Mouse (Mus musculus): Measurements from ENCODE around the gene Adap2. TPM values are rescaled to one million over a fixed set of nuclear protein-coding genes. Genes with fewer than 3 reads are reported as not detected.
"Not testable (repeated sequence)": the region's sequence is repeated elsewhere in the genome, so short reads cannot be mapped to it uniquely, and the experiment has no call there.

The Adap2 gene
- total RNA-seq (2021), result 1 to 10 TPM; 6.0 to 6.5 TPM

DNA sequence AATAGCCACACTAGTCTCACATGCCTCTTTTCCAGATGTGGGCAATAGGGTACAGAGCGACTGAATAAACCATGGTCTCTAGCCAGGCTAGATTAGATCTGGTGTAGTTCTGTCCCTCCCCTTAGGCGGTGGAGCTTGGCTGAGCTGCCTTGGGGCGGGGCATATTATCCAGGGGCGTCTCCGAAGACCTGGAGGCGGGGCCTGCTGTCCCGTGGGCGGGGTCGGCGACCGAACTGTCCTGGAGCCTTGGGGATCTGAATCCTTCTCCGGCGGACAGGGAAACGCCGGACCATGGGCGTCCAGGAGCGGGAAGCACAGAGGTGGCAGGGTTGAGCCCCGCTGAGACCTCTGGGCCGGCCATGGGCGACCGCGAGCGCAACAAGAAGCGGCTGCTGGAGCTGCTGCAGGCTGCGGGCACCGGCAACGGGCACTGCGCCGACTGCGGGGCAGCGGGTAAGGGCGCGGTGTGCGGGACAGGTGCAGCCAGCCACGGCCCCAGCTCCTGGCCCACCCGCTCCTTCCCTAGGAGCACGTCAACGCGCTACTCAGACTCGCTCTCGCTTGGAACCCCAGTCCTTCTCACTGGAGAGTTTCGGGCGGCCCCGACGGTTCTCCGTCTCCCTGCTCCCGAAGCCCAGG, at the start of gene Adap2:
Adap2 (plus strand) TSS at position 249 of the 639 bp plus-strand sequence.
- DNase-seq, result peak; percentile 71

DNA sequence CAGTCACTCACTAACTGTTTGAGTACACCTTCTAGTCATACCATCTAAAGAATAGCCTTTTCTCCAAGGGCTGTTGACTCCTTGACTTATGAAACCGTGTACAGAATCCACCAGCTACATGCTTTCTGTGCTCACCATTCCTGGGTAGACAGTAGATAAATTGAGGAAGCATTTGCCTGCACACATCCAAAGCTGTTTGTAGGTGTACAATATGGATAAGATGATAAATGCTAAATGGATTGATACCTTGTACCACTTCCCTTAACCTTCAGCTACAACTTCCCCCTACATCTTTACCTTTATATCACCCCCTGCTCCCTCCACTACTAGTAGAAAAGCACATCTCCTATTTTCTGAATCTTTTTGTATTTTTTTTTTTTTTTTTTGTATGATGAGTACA, 49.5 kb upstream of the Adap2 start:
- no peak for DNase-seq

DNA sequence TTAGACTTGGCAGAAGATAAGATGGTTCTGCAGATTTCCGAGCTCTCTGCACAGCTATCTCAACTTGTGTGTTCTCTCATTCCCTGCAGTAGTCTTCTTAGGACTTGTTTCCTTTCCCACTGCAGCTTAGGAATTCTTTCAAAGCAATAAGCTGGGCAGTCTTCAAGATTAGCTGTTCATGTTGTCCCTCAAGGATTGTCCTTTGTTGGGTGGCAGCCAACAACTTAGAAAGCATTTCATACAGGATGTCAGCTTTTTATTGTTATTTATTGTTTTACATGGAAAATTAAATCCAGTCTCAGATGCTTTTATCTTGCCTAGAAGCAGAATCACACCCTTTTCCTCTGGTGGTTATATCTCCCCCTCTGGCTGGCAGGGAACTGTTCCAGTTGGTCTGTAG, 37.5 kb upstream of the Adap2 start:
- DNase-seq, result no peak

DNA sequence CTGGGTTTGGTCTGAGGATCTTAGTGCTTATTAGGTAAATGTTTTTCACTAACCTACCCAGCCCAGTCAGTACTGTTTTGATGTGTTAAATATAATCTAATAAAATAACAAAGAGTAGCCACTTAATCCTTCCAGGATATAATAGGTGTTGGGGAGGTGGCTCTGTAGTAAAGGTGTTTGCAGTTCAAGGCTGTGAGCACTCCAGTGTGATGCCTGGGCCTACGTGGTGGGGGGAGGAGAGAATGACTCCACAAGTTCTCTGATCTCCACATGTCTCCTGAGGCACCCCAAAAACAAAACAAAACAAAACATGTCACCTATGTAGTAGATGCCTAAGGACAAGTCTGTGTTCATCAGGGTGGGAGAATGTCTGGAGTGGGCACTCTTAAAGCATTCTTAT, 21.9 kb upstream of the Adap2 start:
- no peak for DNase-seq

DNA sequence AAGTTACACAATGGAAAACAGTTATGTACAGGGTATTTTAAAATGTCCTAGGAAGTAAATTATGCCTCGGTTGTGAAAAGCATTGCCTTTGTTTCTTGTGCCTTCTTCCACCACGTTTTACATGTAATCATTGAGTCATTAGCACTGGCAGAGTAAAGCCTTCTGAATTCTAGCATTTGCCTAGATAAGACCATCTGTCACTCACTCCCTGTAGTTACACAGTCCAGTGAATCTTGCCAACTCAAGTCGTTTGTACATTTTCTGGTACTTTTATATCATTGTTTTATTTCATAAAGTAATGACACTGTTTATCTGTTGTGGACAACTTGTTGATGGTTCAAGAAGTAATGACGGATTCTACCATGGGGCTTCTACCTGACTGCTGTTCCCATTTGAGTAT, 19.2 kb upstream of the Adap2 start:
- DNase-seq, result no peak

DNA sequence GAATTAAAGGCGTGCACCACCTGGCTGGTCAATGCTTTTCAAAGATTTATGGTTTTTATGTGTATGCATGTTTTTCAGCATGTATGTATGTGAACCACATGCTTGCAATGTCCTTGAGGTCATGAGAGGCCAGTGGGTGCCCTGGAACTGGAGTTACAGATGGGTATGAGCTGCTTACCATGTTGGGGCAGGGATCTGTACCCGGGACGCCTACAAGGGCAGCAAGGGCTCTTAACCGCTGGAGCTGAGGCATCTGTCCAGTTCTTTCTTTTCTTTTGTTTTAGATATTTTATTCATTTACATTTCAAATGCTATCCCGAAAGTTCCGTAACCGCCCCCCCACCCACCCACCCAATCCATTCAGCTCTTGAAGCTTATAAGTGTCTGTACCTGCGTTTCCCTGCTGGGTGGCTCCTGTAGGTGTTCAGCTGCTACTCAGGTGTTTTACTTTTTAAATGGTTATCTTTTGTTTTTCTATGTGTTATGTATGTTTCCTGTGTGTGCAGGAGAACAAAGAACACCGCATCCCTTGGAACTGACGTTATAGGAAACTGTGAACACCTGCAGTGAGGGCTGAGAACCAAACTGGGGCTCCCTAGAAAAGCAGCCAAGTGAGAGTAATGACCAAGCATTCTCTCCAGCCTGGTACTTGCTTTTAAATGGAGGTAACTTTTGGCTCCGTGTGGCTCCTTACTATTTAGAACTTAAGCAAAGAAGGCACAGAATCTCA, 17.8 kb upstream of the Adap2 start:
- no peak for DNase-seq

DNA sequence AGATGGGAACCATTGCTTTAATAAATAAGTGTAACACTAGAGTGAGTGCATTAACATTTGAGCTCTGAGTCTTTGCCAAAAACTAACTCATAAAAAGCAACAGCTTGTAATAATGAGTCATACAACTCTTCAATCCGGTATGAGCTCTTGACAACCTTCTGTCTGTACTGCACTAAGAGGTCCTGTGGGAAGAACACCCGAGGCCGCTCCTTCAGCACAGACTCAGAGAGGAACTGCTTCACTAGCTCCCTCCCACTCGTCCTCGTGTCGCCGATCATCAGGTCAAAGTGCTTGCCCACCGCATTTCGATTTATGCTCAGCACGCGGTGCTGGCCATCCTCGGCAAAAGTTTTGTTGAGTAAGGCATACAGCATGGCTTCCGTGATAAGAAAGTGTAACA, 17.1 kb upstream of the Adap2 start:
- DNase-seq, result peak; percentile 36 to 38

DNA sequence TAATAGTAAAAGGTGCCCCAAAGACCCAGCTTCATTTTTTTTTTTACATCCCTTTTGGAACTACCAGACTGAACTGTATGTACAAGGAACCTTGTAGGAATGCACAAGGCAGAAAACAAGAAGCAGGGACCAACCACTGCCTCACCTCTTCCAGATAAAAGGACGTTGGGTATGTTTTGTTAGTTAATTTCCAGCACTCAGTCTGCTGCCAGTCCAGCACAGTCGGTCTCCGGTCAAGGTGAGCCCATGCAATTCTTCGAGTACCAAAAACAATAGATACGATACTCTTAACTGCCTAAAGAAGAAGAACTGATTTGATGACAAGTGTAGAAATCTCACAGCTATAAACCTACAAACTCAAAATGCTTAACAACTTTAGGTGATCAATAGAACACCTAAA, 16.1 kb upstream of the Adap2 start:
- DNase-seq, result no peak

DNA sequence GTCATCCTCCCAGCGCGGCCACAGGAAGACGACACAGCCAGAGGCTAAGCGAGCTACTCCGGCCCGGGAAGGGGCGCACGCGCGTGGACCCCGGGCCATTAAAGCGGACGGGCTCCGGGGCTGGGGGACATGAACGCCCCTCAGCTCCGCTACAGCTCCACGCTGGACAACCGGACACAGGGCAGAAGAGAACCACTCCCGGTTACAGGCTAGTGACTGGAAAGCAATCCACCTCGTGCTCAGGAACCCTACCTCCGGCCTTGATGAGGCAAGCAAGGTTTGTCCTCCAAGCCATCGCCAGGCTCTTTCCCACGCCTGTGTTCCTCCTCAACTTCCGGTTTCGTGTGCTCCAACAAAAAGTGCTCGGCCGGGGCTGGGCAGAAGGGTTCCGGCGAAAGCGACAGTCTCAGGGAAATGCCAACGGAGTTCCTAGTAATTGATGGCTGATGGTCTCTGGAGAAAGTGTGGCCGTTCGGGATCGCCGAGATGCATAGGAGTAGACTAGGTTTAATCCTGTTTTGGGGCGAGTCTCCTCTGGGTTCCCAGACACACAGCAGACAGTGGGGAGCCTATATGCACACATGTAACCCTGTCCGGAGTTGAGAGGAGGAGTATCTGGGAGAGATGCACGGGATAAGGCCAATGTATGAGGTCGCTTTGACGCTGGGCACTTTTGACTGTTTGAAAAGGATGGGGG, 11.9 kb upstream of the Adap2 start, which contains the start of gene Tefm:
Tefm (minus strand) TSS at position 351 of the 697 bp plus-strand sequence.
- peak; percentile 84 to 85 for DNase-seq

DNA sequence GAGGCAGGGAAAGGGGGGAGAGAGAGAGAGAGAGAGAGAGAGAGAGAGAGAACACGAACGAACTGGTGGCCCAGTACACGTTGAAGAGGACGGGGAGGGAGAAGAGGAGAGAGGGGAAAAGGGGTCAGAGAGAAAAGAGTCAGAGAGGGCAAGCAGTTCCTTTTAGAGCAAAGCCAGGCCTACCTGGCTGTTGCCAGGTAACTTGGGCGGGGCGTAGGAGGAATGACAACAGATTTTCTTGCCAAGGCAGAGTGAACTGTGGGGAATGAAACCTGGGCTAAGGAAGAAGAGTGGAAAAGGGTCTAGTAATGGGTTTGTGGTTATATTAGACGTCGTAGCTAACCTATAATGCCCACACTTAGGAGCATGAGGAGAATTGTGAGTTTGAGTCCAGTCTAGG, 11.0 kb upstream of the Adap2 start:
- DNase-seq, result no peak

DNA sequence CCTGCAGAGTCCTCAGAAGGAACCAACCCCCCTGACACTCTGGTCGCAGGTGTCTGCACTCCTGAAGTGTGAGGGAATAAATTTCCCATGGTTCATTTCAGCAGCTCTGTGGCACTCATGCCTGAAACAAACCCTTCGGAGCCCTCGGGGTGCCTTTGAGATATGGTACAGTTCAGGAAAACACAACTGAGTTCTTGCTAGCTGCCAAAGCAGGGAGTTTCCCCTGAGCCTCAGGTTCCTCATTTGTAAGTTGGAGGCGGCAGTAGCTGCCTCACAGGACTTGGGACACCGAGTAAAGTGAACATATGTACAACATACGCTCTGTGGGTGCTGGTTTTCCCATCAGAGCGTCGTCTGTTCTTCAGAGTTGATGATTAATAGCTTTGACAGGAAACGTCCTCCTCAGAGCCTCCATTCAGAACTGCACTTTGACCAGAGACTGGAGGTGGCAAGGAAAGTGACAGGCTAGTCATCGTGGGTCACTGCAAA, 8.1 kb upstream of the Adap2 start:
- DNase-seq, result peak in 1 of 2 experiments; percentile 25

DNA sequence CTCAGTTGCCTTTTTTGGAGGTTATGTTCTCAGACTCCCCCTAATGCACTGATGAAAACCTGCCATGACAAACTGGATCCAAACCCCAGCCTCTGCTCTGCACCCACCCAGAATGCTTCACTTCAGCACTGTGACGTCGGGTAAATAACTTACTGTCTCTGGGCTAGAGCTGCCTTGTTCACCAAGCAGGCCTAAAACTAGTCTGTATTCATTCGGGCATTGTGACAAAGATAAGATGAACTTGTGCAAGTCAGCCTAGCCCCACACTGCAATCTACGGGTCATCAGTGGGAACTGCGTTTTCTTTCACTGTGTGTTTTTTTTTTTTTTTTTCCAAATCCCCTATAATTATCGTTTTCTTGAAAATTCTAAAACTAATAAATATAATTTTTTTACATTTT, 6.2 kb upstream of the Adap2 start:
- DNase-seq, result no peak

DNA sequence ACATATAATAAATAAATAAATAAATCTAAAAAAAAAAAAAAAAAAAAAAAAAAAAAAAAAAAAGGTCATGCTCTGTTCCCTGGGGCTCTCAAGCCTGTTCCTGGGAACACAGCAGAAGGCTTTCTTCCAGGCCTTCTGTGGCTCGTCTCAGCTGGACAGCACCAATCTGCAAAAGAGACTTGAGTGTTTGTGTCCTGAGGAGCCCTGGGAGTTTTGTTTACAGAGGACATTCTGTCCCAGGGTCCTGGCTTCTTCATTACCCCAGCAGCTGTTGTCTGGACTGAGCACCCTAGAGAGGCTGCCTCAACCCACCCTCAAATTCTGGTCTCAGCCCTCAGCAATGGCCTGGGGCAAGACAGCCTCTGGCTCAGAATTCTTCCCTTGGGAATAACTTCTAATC, 5.6 kb upstream of the Adap2 start:
- no peak for DNase-seq

DNA sequence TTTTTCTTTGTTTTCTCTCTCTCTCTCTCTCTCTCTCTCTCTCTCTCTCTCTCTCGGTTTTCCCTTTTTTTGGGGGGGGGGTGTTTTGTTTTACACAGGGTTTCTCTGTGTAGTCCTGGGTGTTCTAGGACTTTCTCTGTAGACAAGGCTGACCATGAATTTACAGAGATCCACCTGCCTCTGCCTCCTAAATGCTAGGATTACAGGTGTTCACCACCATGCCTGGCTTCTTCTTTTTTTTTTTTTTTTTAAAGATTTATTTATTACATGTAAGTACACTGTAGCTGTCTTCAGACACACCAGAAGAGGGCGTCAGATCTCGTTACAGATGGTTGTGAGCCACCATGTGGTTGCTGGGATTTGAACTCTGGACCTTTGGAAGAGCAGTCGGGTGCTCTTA, 4.9 kb upstream of the Adap2 start:
- DNase-seq, result not testable (repeated sequence)

DNA sequence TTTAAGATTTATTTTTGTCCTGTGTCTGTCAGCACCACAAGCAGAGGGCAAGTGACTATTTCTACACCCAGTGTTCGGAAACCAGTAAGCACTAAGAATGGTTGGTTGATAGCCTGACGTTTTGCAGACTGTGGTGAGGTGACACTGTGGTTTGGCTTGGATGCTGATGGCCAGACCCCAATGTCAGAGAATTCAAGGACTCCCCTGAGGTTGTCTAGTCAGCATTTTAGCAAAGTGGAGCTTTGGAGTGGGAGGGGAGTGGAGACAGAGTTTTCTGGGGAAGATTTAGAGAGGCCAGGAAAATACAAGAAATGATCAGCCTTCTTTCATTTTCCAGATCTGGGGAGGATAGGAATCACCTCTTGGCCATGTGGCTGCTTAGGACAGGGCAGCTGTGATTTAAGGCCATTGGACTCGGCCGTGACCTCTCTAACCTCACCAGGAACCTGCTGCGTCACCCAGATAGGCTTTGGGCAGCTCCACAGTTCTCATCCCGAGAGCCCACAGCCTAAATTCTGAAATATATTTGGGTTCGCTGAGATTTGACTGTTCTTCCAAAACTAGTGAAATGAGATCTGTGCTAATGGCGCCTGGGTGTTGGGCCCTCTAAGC, 4.4 kb upstream of the Adap2 start:
- DNase-seq, result no peak

DNA sequence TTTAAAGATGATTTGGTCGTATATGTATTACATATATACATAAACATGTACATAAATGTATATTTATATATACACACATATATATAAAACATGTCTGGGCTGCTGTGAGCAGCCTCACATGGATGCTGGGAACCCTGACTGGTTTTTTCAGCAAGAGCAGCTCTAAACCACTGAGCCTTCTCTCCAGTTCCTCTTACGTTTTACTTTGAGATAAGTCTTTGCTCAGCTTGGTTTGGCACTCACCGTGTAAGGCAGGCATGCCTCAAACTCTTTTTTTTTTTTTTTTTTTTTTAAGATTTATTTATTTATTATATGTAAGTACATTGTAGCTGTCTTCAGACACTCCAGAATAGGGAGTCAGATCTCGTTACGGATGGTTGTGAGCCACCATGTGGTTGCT, 3.3 kb upstream of the Adap2 start:
- no peak for DNase-seq

DNA sequence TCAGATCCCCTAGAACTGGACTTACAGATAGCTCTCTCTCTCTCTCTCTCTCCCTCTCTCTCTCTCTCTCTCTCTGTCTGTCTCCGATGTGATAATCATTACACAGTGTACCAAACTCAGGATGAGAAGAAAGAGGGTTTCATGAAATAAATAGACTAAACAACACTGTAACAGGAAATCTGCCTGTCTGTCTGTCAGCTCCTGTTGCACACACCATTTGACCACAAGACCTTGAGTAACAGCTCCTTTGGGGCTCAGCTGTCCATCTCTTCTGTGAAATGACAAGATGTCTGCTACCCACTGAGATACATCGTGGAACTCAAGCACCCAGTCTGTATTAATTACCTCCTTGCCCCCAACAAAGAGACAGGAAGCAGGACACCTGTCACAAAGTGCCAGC, 2.4 kb upstream of the Adap2 start:
- DNase-seq, result no peak

DNA sequence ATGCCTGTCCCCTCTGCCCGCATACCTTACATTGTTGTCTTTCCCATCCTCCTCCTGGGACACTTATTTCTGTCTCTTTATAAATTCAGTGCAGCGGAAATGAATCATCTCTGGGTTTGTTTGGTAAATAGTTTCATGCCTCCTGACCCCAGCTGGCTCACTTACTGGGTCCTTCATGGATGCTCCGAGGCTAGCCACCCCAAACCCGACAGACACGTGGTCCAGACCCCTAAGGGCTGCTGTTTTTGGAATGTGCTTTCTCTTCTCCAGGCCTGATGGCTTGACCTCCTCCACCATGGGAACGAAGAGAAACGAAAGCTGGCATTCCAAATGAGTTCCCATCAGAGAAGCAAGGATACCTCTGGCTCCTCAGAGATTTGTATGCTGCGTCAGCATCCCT, 1.5 kb upstream of the Adap2 start:
- no peak for DNase-seq

DNA sequence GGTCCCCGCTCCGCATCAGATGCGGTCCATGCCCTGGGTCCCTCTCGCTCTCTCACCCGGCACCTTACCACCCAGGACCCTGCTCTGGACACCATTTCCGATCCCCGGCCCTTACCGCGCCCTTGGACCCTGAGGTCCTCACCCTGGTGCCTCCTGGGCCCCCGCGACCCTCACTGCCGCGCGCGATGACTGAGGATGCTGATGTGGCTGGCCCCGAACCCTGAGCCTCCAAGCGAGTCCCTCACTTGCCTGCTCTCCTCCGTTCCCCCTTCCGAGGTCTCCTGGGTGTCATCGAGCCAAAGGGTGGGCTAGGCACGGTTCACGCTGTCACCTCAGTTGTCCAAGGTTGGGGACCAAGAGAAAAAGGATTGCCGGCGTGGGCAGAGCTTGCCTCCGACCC, 596 bp downstream of the Adap2 start:
- DNase-seq, result no peak

DNA sequence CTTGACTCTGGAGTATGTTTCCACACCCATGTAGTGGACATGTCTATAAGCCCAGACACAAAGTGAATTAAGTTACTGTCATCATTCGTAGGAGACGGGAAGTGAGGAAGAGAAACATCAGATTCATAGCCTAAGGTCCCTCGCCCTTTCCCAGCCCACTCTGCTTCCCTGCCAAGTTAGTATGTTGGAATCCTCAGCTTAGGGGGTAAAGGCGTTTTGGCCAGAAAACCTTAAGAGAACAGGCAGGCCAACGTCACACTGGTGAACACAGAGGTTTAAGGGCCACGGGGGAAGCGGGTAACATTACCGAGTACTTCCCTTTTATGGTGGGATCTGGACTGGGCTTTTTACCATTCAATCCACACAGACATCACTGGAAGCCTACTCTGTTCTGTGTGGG, 1.6 kb downstream of the Adap2 start:
- no peak for DNase-seq

DNA sequence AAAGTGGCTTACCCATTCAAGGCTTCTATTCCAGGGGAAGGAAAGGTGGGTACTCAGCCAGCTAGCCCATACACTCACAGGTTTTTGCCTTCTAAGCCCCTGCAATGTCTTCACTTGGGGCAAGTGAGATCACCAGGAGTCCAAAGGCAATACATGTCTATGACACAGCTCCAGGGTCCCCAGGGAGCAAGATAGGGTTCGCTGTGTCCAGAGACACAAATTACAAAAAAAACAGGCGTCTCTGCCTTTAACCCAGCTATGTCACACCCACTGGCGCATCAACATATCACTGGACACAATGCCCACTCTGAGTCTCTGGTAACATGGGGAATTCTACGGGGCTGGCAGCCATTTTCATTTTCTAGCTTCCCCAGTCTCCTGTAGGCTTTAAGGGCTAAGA, 2.1 kb downstream of the Adap2 start:
- no peak for DNase-seq

DNA sequence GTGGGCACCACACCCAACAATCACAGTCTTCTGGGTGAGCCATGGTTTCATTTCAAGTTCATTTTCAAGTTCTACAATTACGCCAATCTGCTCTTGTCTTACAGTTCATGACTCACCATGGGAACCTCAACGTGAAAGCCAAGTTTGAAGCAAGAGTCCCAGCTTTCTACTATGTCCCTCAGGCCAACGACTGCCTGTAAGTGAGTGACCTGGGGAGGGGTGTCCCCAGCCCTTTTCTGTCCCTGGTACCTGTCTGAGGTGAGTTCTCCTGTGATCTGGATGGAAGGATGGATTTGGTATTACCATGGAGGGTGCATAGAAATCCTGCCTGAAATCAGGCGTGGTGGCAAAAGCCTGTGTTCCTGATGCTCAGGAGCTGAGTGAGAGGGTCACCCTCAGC, 2.9 kb downstream of the Adap2 start:
- no peak for DNase-seq

DNA sequence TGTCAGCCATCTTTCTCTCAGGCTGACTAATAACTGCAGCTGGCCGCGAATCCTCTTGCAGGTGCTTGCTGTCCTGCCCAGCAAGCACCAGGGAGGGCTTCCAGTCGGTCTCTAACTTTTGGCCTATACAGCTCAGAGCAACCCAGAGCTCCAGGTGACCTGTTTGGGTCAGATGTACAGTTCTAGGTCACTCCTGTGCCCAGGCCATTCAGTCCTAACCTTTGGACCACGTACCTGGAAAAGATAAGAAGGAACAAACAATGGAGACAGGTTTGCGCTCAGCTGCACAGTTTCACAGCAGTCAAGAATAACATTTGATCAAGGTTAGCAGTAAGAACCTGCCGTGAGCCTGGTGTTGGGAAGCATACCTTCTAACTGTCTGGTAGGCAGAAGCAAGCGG, 5.1 kb downstream of the Adap2 start:
- no peak for DNase-seq

Measured in layer of hippocampus, postnatal 36 days (tissue).